Mouse (Mus musculus): Measurements from ENCODE around the gene Fgfr2. TPM values are rescaled to one million over a fixed set of nuclear protein-coding genes. Genes with fewer than 3 reads are reported as not detected.

Gene Fgfr2
- polyA plus RNA-seq, 1 experiment from 2014 or later = 106 TPM

GRCm38 (mm10) chr7:130208601-130209000, 2914.5 kb downstream of the Fgfr2 start:
- Histone ChIP-seq H3K4me1 (ENCODE audit: control insufficient read depth, insufficient read depth, low read length) (peaks cover 42% of the 10 kb centered on the region), H3K27ac (replicated peaks; ENCODE audit: low read depth, low read length) (no peak overlapping the region), H3K9ac (ENCODE audit: low read depth, low read length) (no peak overlapping the region), H3K9me3 (ENCODE audit: control insufficient read depth, low read length) (no peaks in the 10 kb centered on the region), H3K4me2 (ENCODE audit: low read depth, low read length) (no peak overlapping the region), H3K36me3 (ENCODE audit: control insufficient read depth, insufficient read depth, low read length) (peaks cover 18% of the 10 kb centered on the region; the same call in 1 of the 2 replicates), H3K4me3 (ENCODE audit: low read depth, low read length) (no peak overlapping the region), H3K27me3 (replicated peaks; ENCODE audit: control insufficient read depth, insufficient read depth, low read length) (no peaks in the 10 kb centered on the region)
- DNase-seq (ENCODE audit: low spot score) = no peak
- 80% methylated on average over 4 of the region's 4 CpGs for WGBS
- no peak for ATAC-seq (ENCODE audit: low read depth)

- Histone ChIP-seq H3K9ac (ENCODE audit: low read depth, low read length) (no peak overlapping the region), H3K27ac (replicated peaks; ENCODE audit: low read depth, low read length) (peak overlapping the region; percentile 72), H3K36me3 (ENCODE audit: control insufficient read depth, insufficient read depth, low read length) (0 out of 2 replicates have a peak, but pooled peaks cover 5% of the 10 kb centered on the region), H3K4me2 (ENCODE audit: low read depth, low read length) (no peak overlapping the region), H3K4me1 (ENCODE audit: control insufficient read depth, insufficient read depth, low read length) (peaks cover 40% of the 10 kb centered on the region), H3K9me3 (ENCODE audit: control insufficient read depth, low read length) (no peaks in the 10 kb centered on the region), H3K4me3 (ENCODE audit: low read depth, low read length) (no peak overlapping the region), H3K27me3 (replicated peaks; ENCODE audit: control insufficient read depth, insufficient read depth, low read length) (no peaks in the 10 kb centered on the region)
- WGBS = 20% methylated on average over 6 of the region's 6 CpGs
- DNase-seq (ENCODE audit: low spot score) (peak; percentile 61), ATAC-seq (ENCODE audit: low read depth) (no peak)
These were observed 2917.0 kb downstream of the Fgfr2 start for GRCm38 (mm10) chr7:130206181-130206582.

DNA sequence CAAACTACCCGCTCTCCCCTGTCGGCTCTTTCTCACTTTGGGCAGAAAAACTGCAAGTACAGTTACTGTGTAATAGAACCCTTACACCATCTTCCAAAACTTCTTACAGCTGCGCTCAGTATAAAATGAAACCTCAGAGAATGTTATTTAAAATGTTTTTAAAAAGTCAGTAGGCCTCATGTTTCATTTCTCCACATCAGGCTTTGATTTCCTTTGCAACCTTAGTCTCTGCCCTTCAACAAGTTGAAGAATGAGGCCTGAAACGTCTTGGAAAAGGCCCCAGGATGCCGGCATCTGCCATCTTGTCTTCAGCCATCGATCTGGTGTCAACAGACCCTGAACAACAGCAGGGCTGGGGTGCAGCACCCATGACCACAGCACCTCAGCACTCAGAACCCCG, 2918.0 kb downstream of the Fgfr2 start:
- H3K4me1 ChIP-seq (ENCODE audit: control insufficient read depth, insufficient read depth, low read length) = peaks cover 44% of the 10 kb centered on the region
- 0 out of 2 replicates have a peak, but pooled peaks cover 8% of the 10 kb centered on the region for H3K36me3 ChIP-seq (ENCODE audit: control insufficient read depth, insufficient read depth, low read length)
- no peak for ATAC-seq (ENCODE audit: low read depth)
- H3K27me3 ChIP-seq (replicated peaks; ENCODE audit: control insufficient read depth, insufficient read depth, low read length) = no peaks in the 10 kb centered on the region
- peak; percentile 65 for DNase-seq (ENCODE audit: low spot score)
- H3K9ac ChIP-seq (ENCODE audit: low read depth, low read length) = no peak overlapping the region
- WGBS = 39% methylated on average over 7 of the region's 7 CpGs
- H3K9me3 ChIP-seq (ENCODE audit: control insufficient read depth, low read length) = no peaks in the 10 kb centered on the region
- H3K4me3 ChIP-seq (ENCODE audit: low read depth, low read length) = no peak overlapping the region
- H3K4me2 ChIP-seq (ENCODE audit: low read depth, low read length) = no peak overlapping the region
- H3K27ac ChIP-seq (replicated peaks; ENCODE audit: low read depth, low read length) = peak overlapping the region; percentile 72

DNA sequence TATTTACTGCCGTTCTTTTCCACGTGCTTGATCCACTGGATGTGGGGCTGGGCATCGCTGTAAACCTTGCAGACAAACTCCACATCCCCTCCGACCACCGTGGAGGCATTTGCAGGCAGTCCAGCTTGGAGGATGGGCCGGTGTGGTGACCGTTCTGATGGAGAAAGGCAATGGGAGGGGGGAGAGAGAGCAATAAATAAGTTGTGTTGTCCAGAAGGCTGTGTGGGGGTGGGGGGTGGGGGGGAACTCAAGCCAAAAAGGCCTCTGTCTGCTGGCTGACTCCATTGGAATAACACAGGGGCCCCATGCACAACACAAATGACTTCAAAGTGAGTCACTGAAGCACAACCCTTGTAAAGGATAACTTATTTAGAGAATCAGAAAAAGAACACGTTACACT, 2922.1 kb downstream of the Fgfr2 start:
- DNase-seq (ENCODE audit: low spot score) (no peak), ATAC-seq (ENCODE audit: low read depth) (no peak)
- no peaks in the 10 kb centered on the region for H3K27me3 ChIP-seq (replicated peaks; ENCODE audit: control insufficient read depth, insufficient read depth, low read length)
- no peak overlapping the region for H3K4me3 ChIP-seq (ENCODE audit: low read depth, low read length)
- 84% methylated on average over 8 of the region's 8 CpGs for WGBS
- H3K9ac ChIP-seq (ENCODE audit: low read depth, low read length) = no peak overlapping the region
- no peaks in the 10 kb centered on the region for H3K9me3 ChIP-seq (ENCODE audit: control insufficient read depth, low read length)
- H3K4me1 ChIP-seq (ENCODE audit: control insufficient read depth, insufficient read depth, low read length) = peaks cover 28% of the 10 kb centered on the region
- H3K4me2 ChIP-seq (ENCODE audit: low read depth, low read length) = no peak overlapping the region
- peaks cover 42% of the 10 kb centered on the region for H3K36me3 ChIP-seq (ENCODE audit: control insufficient read depth, insufficient read depth, low read length)
- H3K27ac ChIP-seq (replicated peaks; ENCODE audit: low read depth, low read length) = no peak overlapping the region

DNA sequence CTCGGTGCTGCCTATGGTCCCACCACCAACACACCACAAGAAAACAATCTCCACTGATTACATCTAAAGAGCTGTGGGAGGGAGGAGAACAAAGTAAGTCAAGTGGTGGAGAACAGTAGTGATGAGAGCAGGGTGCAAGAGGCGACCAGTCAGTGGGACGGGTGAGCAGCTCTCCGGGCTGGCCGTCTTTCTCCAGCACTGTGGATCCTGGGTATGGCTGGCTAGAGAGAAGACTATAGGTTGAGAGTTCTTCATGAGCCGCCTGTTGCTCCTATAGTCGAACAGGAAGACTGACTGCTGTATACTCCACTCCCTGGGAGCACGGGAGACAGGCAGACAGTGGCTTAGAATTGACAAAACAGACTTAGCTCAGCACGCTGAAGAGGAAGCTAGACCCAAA, 2923.2 kb downstream of the Fgfr2 start:
- DNase-seq (ENCODE audit: low spot score) (no peak), ATAC-seq (ENCODE audit: low read depth) (no peak)
- no peak overlapping the region for H3K4me2 ChIP-seq (ENCODE audit: low read depth, low read length)
- no peaks in the 10 kb centered on the region for H3K9me3 ChIP-seq (ENCODE audit: control insufficient read depth, low read length)
- H3K4me1 ChIP-seq (ENCODE audit: control insufficient read depth, insufficient read depth, low read length) = peaks cover 19% of the 10 kb centered on the region
- H3K27me3 ChIP-seq (replicated peaks; ENCODE audit: control insufficient read depth, insufficient read depth, low read length) = no peaks in the 10 kb centered on the region
- H3K4me3 ChIP-seq (ENCODE audit: low read depth, low read length) = no peak overlapping the region
- no peak overlapping the region for H3K9ac ChIP-seq (ENCODE audit: low read depth, low read length)
- H3K36me3 ChIP-seq (ENCODE audit: control insufficient read depth, insufficient read depth, low read length) = peaks cover 51% of the 10 kb centered on the region
- WGBS = 90% methylated on average over 9 of the region's 9 CpGs
- H3K27ac ChIP-seq (replicated peaks; ENCODE audit: low read depth, low read length) = no peak overlapping the region

- Histone ChIP-seq H3K9me3 (ENCODE audit: control insufficient read depth, low read length) (no peaks in the 10 kb centered on the region), H3K4me1 (ENCODE audit: control insufficient read depth, insufficient read depth, low read length) (peaks cover 12% of the 10 kb centered on the region), H3K4me2 (ENCODE audit: low read depth, low read length) (no peak overlapping the region), H3K27me3 (replicated peaks; ENCODE audit: control insufficient read depth, insufficient read depth, low read length) (no peaks in the 10 kb centered on the region), H3K4me3 (ENCODE audit: low read depth, low read length) (no peak overlapping the region), H3K36me3 (ENCODE audit: control insufficient read depth, insufficient read depth, low read length) (peaks cover 57% of the 10 kb centered on the region), H3K9ac (ENCODE audit: low read depth, low read length) (0 out of 2 replicates have a peak overlapping the region, but pooled peaks have one; percentile 8), H3K27ac (replicated peaks; ENCODE audit: low read depth, low read length) (no peak overlapping the region; the same call in 1 of the 2 replicates)
- ATAC-seq (ENCODE audit: low read depth) (no peak), DNase-seq (ENCODE audit: low spot score) (no peak)
- 71% methylated on average over 5 of the region's 5 CpGs for WGBS
These were observed 2923.8 kb downstream of the Fgfr2 start for GRCm38 (mm10) chr7:130199317-130199716.

DNA sequence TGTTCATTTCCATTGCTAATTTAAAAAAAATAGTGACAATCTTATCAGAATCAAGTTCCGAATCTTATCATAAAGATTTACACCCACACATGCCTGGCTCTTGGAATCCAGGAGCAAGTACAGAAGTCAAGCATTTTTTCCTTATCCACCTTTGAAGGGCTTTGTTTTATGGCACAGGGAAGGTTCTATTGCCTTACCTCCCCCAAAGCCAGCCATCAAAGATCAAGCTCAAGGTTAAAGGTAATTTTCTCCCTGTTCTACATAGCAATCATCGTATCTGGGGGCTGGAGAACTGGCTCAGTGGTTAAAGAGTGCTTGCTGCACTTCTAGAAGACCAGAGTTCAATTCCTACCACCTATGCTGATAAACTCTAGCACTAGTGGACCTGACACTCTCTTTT, 2928.1 kb downstream of the Fgfr2 start:
- Histone ChIP-seq H3K4me3 (ENCODE audit: low read depth, low read length) (no peak overlapping the region), H3K36me3 (ENCODE audit: control insufficient read depth, insufficient read depth, low read length) (peaks cover 84% of the 10 kb centered on the region), H3K9me3 (ENCODE audit: control insufficient read depth, low read length) (no peaks in the 10 kb centered on the region), H3K9ac (ENCODE audit: low read depth, low read length) (no peak overlapping the region), H3K4me1 (ENCODE audit: control insufficient read depth, insufficient read depth, low read length) (peaks cover 14% of the 10 kb centered on the region), H3K4me2 (ENCODE audit: low read depth, low read length) (no peak overlapping the region), H3K27ac (replicated peaks; ENCODE audit: low read depth, low read length) (no peak overlapping the region), H3K27me3 (replicated peaks; ENCODE audit: control insufficient read depth, insufficient read depth, low read length) (no peaks in the 10 kb centered on the region)
- DNase-seq (ENCODE audit: low spot score) = no peak
- ATAC-seq (ENCODE audit: low read depth) = no peak
- WGBS = 80% methylated on average over 2 of the region's 2 CpGs

GRCm38 (mm10) chr7:130190329-130190975, 2932.7 kb downstream of the Fgfr2 start:
- 0 out of 2 replicates have a peak, but pooled peaks have one; percentile 16 for ATAC-seq (ENCODE audit: low read depth)
- 40% methylated on average over 15 of the region's 15 CpGs for WGBS
- H3K27me3 ChIP-seq (replicated peaks; ENCODE audit: control insufficient read depth, insufficient read depth, low read length) = no peaks in the 10 kb centered on the region
- peaks cover 81% of the 10 kb centered on the region for H3K36me3 ChIP-seq (ENCODE audit: control insufficient read depth, insufficient read depth, low read length)
- no peaks in the 10 kb centered on the region for H3K9me3 ChIP-seq (ENCODE audit: control insufficient read depth, low read length)
- no peak overlapping the region for H3K4me3 ChIP-seq (ENCODE audit: low read depth, low read length)
- peak overlapping the region; percentile 57 for H3K27ac ChIP-seq (replicated peaks; ENCODE audit: low read depth, low read length)
- DNase-seq (ENCODE audit: low spot score) = peak; percentile 53
- peaks cover 18% of the 10 kb centered on the region for H3K4me1 ChIP-seq (ENCODE audit: control insufficient read depth, insufficient read depth, low read length)
- no peak overlapping the region for H3K4me2 ChIP-seq (ENCODE audit: low read depth, low read length)
- H3K9ac ChIP-seq (ENCODE audit: low read depth, low read length) = no peak overlapping the region

GRCm38 (mm10) chr7:130189901-130190300, 2933.2 kb downstream of the Fgfr2 start:
- Histone ChIP-seq H3K27me3 (replicated peaks; ENCODE audit: control insufficient read depth, insufficient read depth, low read length) (no peaks in the 10 kb centered on the region), H3K4me3 (ENCODE audit: low read depth, low read length) (no peak overlapping the region), H3K4me2 (ENCODE audit: low read depth, low read length) (no peak overlapping the region), H3K27ac (replicated peaks; ENCODE audit: low read depth, low read length) (peak overlapping the region; percentile 57; the same call in 1 of the 2 replicates), H3K4me1 (ENCODE audit: control insufficient read depth, insufficient read depth, low read length) (peaks cover 21% of the 10 kb centered on the region), H3K36me3 (ENCODE audit: control insufficient read depth, insufficient read depth, low read length) (peaks cover 82% of the 10 kb centered on the region), H3K9me3 (ENCODE audit: control insufficient read depth, low read length) (no peaks in the 10 kb centered on the region), H3K9ac (ENCODE audit: low read depth, low read length) (no peak overlapping the region)
- 63% methylated on average over 4 of the region's 4 CpGs for WGBS
- DNase-seq (ENCODE audit: low spot score) (no peak), ATAC-seq (ENCODE audit: low read depth) (no peak)
